Mouse (Mus musculus) cerebellum, adult 9-11 months (tissue): Measurements from ENCODE around the gene Stx5a.

ENCODE experiments used
- DNase-seq: peaks from one replicate; pipeline ENCODE4 v3.0.0; 2022

Stx5a gene

DNA sequence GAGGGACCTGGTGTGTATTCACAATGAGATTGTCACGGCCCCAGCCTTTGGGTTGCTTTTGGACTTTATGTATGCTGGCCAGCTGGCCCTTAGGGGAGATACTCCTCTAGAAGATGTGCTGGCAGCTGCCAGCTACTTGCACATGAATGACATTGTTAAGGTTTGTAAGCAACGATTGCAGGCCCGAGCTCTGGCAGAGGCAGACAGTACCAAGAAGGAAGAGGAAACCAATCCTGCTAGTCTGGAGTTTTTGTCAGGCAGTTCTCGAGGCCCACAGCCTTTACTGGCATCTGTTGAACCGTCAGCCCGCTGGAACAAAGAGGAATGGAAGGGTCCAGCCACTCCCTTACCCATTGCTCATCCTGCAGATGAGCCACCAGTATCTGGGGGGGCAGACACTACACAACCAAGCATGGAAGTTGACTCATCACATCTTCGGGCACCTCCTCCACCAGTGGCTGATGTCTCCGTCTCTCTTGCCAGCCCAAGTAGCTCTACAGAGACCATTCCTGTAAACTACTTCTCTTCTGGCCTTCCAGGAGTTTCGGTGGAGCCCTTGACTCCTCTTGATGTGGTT is 62.1 kb downstream of the Stx5a start:
- DNase-seq, result no peak

DNA sequence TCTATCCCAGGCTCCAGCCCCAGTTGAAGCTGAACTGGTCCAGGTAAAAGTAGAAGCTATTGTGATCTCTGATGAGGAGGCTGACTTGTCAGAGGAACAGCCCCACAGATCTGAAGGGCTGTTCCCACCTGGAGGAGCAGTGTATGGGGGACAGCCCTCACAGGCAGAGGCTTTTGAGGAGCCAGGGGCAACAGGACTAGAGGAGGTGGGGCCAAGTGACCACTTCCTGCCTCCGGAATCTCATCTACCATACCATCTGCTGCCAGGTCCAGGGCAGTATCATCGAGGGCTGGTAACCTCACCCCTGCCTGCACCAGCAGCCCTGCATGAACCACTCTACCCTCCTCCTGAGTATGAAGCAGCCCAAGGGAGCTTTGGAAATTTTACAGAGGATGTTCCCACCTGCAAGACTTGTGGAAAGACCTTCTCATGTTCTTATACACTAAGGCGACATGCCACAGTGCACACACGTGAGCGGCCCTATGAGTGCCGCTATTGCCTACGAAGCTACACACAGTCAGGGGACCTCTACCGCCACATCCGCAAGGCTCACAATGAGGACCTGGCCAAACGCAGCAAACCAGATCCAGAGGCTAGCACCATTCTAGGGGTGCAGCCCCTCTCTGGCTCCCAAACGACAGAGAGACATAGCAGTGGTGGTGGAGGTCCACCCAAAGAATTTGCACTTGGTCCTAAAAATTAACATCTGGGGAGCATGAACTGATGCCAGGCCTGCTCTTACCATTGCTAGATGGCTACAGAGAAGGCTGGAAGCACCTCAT is 62.9 kb downstream of the Stx5a start:
- no peak for DNase-seq
